Mouse (Mus musculus): Measurements from ENCODE around the gene Pip5kl1. TPM values are rescaled to one million over a fixed set of nuclear protein-coding genes. Genes with fewer than 3 reads are reported as not detected.

Gene Pip5kl1
- total and polyA plus RNA-seq, 3 experiments = 0.25 TPM; not detected in 2

DNA sequence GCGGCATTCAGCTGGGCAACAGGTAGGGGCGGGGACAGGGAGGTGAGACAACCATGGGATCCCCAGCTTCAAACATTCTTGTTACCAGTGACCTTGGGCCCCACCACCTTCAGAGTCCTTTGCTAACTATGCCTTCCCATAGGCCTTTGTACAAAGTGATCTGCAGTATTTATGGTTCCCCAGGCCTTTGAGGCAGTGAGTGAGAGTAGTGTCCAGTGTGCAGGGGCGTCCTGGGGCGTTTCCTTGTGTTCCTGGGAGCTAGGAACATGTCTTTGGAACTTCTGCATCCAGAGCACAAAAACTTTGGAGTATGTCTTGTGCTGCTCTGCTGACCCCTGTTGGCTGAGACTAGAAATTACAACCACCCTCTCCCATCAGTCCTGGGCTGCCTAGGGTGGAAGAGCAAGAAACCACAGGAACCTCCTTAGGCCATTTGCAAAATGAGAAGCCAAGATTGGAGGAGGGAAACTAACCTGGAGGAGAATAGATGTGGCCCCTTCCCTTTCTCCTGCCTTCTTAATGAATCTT lies 8.0 kb upstream of the Pip5kl1 start:
- Histone ChIP-seq H3K27me3 (ENCODE audit: control insufficient read depth, insufficient read depth, low read length) (no peaks in the 10 kb centered on the region), H3K36me3 (ENCODE audit: control insufficient read depth, insufficient read depth, low read length) (no peaks in the 10 kb centered on the region), H3K4me1 (ENCODE audit: control insufficient read depth, insufficient read depth, low read length) (no peaks in the 10 kb centered on the region; the same call in 1 of the 2 replicates), H3K79me2 (replicated peaks; ENCODE audit: control insufficient read depth, insufficient read depth, low read length) (no peaks in the 10 kb centered on the region), H3K9ac (ENCODE audit: low read depth, low read length) (no peak overlapping the region), H3K27ac (no peak overlapping the region), H3K4me3 (no peak overlapping the region)
- TF ChIP-seq EP300 (IDR thresholded peaks at IDR 0.05; ENCODE audit: insufficient read depth, low read depth, low read length) (peak; percentile 98), POLR2A (IDR thresholded peaks at IDR 0.05; ENCODE audit: insufficient read depth, low read depth, low read length) (no peak), CTCF (IDR thresholded peaks at IDR 0.05) (peak; percentile 92)
- 32% methylated on average over 4 of the region's 4 CpGs for WGBS
- intact Hi-C loops (cut with DNase I) = loop anchor here (1.0 kb wide), 3 partner anchors 29 to 162 kb away; no protein-coding TSS in a partner anchor
- peak; percentile 70 to 72 for DNase-seq

GRCm38 (mm10) chr2:32568149-32568548 lies 6.4 kb upstream of the Pip5kl1 start:
- 46% methylated on average over 5 of the region's 5 CpGs for WGBS
- Histone ChIP-seq H3K9ac (ENCODE audit: low read depth, low read length) (no peak overlapping the region), H3K36me3 (ENCODE audit: control insufficient read depth, insufficient read depth, low read length) (no peaks in the 10 kb centered on the region), H3K27ac (no peak overlapping the region), H3K27me3 (ENCODE audit: control insufficient read depth, insufficient read depth, low read length) (no peaks in the 10 kb centered on the region), H3K4me1 (ENCODE audit: control insufficient read depth, insufficient read depth, low read length) (no peaks in the 10 kb centered on the region; the same call in 1 of the 2 replicates), H3K4me3 (no peak overlapping the region), H3K79me2 (replicated peaks; ENCODE audit: control insufficient read depth, insufficient read depth, low read length) (no peaks in the 10 kb centered on the region)
- DNase-seq = peak in 1 of 2 experiments; percentile 51
- intact Hi-C loops (cut with DNase I) = no loop called here
- TF ChIP-seq CTCF (IDR thresholded peaks at IDR 0.05) (no peak), POLR2A (IDR thresholded peaks at IDR 0.05; ENCODE audit: insufficient read depth, low read depth, low read length) (no peak), EP300 (IDR thresholded peaks at IDR 0.05; ENCODE audit: insufficient read depth, low read depth, low read length) (no peak)

GRCm38 (mm10) chr2:32568941-32569340 lies 5.7 kb upstream of the Pip5kl1 start:
- H3K27ac ChIP-seq = no peak overlapping the region
- H3K36me3 ChIP-seq (ENCODE audit: control insufficient read depth, insufficient read depth, low read length) = no peaks in the 10 kb centered on the region
- H3K27me3 ChIP-seq (ENCODE audit: control insufficient read depth, insufficient read depth, low read length) = no peaks in the 10 kb centered on the region
- no peak for DNase-seq
- H3K4me1 ChIP-seq (ENCODE audit: control insufficient read depth, insufficient read depth, low read length) = no peaks in the 10 kb centered on the region; the same call in 1 of the 2 replicates
- WGBS = 56% methylated on average over 3 of the region's 3 CpGs
- no peak for TF ChIP-seq POLR2A (IDR thresholded peaks at IDR 0.05; ENCODE audit: insufficient read depth, low read depth, low read length)
- no peak for TF ChIP-seq CTCF (IDR thresholded peaks at IDR 0.05)
- no peak for TF ChIP-seq EP300 (IDR thresholded peaks at IDR 0.05; ENCODE audit: insufficient read depth, low read depth, low read length)
- no peak overlapping the region for H3K9ac ChIP-seq (ENCODE audit: low read depth, low read length)
- H3K79me2 ChIP-seq (replicated peaks; ENCODE audit: control insufficient read depth, insufficient read depth, low read length) = no peaks in the 10 kb centered on the region
- no peak overlapping the region for H3K4me3 ChIP-seq
- intact Hi-C loops (cut with DNase I) = no loop called here

DNA sequence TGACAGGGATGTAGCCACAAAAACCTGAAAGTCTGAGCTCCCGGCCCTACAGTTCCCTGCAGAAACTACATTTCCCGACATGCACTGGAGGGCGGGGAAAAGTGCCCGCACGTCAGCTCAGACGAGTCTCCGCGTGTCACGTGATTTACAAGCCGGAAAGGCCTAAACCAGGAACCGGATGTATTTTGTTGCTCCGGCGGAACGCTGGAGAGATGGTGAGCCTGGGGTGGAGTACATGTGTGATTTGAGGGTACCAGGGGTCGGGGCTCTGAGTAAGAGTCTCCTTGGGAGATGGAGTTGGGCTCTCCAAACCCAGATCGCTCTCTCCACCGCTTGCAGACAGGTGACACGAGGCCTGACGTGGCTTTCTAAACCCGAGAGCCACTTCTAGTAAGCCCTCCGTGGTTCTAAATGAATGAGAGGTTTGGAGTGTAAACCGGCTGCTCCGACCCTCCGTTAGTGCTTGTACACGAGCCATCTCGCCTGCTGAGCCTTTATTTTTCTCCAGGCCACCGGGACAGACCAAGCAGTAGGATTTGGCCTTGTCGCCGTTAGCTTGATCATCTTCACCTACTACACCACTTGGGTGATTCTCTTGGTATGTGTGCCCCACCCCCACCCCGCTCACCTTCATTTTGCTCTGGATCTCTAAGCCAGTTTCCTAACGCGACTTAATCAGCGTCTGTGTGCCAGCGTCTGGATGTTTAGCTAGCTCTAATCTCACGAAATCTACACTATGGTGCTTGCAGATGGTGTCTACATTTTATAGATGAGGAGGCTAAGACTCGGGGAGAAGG lies 3.7 kb upstream of the Pip5kl1 start, which contains the start of gene Dpm2:
TSS of gene Dpm2 (plus strand) at position 161 of the 797 bp plus-strand sequence.
- Histone ChIP-seq H3K4me3 (peak within 1 kb of the TSS; percentile 80), H3K9ac (ENCODE audit: low read depth, low read length) (peak within 1 kb of the TSS; percentile 43), H3K4me1 (ENCODE audit: control insufficient read depth, insufficient read depth, low read length) (no peaks in the 10 kb centered on the region; the same call in 1 of the 2 replicates), H3K27ac (peak within 1 kb of the TSS; percentile 85), H3K36me3 (ENCODE audit: control insufficient read depth, insufficient read depth, low read length) (no peaks in the 10 kb centered on the region), H3K79me2 (replicated peaks; ENCODE audit: control insufficient read depth, insufficient read depth, low read length) (no peaks in the 10 kb centered on the region), H3K27me3 (ENCODE audit: control insufficient read depth, insufficient read depth, low read length) (no peaks in the 10 kb centered on the region)
- DNase-seq = peak; percentile 90 to 92
- TF ChIP-seq EP300 (IDR thresholded peaks at IDR 0.05; ENCODE audit: insufficient read depth, low read depth, low read length) (peak; percentile 65; the same call in 1 of the 2 replicates), POLR2A (IDR thresholded peaks at IDR 0.05; ENCODE audit: insufficient read depth, low read depth, low read length) (peak; percentile 98), CTCF (IDR thresholded peaks at IDR 0.05) (peak; percentile 39)
- intact Hi-C loops (cut with DNase I) = loop anchor here (5.0 kb wide), 1 partner anchor 186 kb away; the partner anchor contains the start of gene Tor2a
- 1% methylated on average over 36 of the region's 36 CpGs for WGBS

- intact Hi-C loops (cut with DNase I) = loop anchor here (5.0 kb wide), 1 partner anchor 185 kb away; the partner anchor contains the start of gene Tor2a
- no peak for DNase-seq
- WGBS = 84% methylated on average over 11 of the region's 11 CpGs
These were observed 2.4 kb upstream of the Pip5kl1 start for GRCm38 (mm10) chr2:32572196-32572595.

More at GRCm38 (mm10) chr2:32572196-32572595, 2.4 kb upstream of the Pip5kl1 start:
- no peaks in the 10 kb centered on the region for H3K79me2 ChIP-seq (replicated peaks; ENCODE audit: control insufficient read depth, insufficient read depth, low read length)
- no peaks in the 10 kb centered on the region for H3K4me1 ChIP-seq (ENCODE audit: control insufficient read depth, insufficient read depth, low read length)
- H3K9ac ChIP-seq (ENCODE audit: low read depth, low read length) = no peak overlapping the region
- no peaks in the 10 kb centered on the region for H3K36me3 ChIP-seq (ENCODE audit: control insufficient read depth, insufficient read depth, low read length)
- no peak overlapping the region for H3K27ac ChIP-seq
- TF ChIP-seq EP300 (IDR thresholded peaks at IDR 0.05; ENCODE audit: insufficient read depth, low read depth, low read length) (no peak), POLR2A (IDR thresholded peaks at IDR 0.05; ENCODE audit: insufficient read depth, low read depth, low read length) (no peak), CTCF (IDR thresholded peaks at IDR 0.05) (no peak)
- no peak overlapping the region for H3K4me3 ChIP-seq
- no peaks in the 10 kb centered on the region for H3K27me3 ChIP-seq (ENCODE audit: control insufficient read depth, insufficient read depth, low read length)

Data from heart, adult 2 months (tissue).